Mouse (Mus musculus): ENCODE measurements around the gene Gm10570. TPM values are rescaled to one million over a fixed set of nuclear protein-coding genes. Genes with fewer than 3 reads are reported as not detected.
A peak's percentile ranks its signal among the peaks of the same experiment; 100 is the strongest.

Gene Gm10570
- polyA plus RNA-seq, 1 experiment from 2014 or later = 0.73 TPM

GRCm38 (mm10) chr4:130276573-130277176 is 31.8 kb downstream of the Gm10570 start:
- Histone ChIP-seq H3K4me1 (replicated peaks) (peaks cover 31% of the 10 kb centered on the region), H3K9ac (0 out of 2 replicates have a peak overlapping the region, but pooled peaks have one; percentile 13), H3K4me3 (no peak overlapping the region), H3K4me2 (no peak overlapping the region), H3K36me3 (no peaks in the 10 kb centered on the region), H3K27me3 (0 out of 2 replicates have a peak, but pooled peaks cover 6% of the 10 kb centered on the region), H3K9me3 (no peaks in the 10 kb centered on the region), H3K27ac (no peak overlapping the region)
- ATAC-seq (ENCODE audit: low FRiP score) = no peak
- 66% methylated on average over 7 of the region's 7 CpGs for WGBS

DNA sequence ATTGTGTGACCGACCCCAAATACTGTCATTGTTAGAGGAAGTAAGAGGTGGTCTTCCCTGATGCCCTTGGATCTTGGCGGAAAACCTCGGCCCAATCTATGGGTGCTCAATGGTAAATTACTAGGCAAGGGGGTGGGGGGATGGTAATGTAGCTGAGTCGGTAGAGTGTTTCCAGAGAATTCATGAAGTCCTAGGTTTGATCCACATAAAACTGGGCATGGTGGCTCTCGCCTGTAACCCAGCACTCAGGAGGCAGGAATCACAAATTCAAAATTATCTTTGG is 32.7 kb downstream of the Gm10570 start:
- no peak for ATAC-seq (ENCODE audit: low FRiP score)
- peak overlapping the region; percentile 75 for H3K4me2 ChIP-seq
- H3K27ac ChIP-seq = peak overlapping the region; percentile 98
- 44% methylated on average over 5 of the region's 5 CpGs for WGBS
- H3K9ac ChIP-seq = peak overlapping the region; percentile 94
- peaks cover 34% of the 10 kb centered on the region for H3K4me1 ChIP-seq (replicated peaks)
- no peaks in the 10 kb centered on the region for H3K9me3 ChIP-seq
- H3K36me3 ChIP-seq = no peaks in the 10 kb centered on the region
- H3K27me3 ChIP-seq = 0 out of 2 replicates have a peak, but pooled peaks cover 6% of the 10 kb centered on the region
- peak overlapping the region; percentile 72 for H3K4me3 ChIP-seq

GRCm38 (mm10) chr4:130275016-130275822 is 33.3 kb downstream of the Gm10570 start:
- Histone ChIP-seq H3K4me2 (peak overlapping the region; percentile 75), H3K27ac (peak overlapping the region; percentile 98), H3K9ac (peak overlapping the region; percentile 94), H3K9me3 (no peaks in the 10 kb centered on the region), H3K36me3 (no peaks in the 10 kb centered on the region), H3K4me3 (peak overlapping the region; percentile 72), H3K27me3 (0 out of 2 replicates have a peak, but pooled peaks cover 4% of the 10 kb centered on the region), H3K4me1 (replicated peaks) (peaks cover 37% of the 10 kb centered on the region)
- 1% methylated on average over 62 of the region's 62 CpGs for WGBS
- ATAC-seq (ENCODE audit: low FRiP score) = peak; percentile 49

- peak overlapping the region; percentile 75 for H3K4me2 ChIP-seq
- H3K9me3 ChIP-seq = no peaks in the 10 kb centered on the region
- no peaks in the 10 kb centered on the region for H3K36me3 ChIP-seq
- peaks cover 37% of the 10 kb centered on the region for H3K4me1 ChIP-seq (replicated peaks)
- WGBS = under 1% methylated on average over 28 of the region's 29 CpGs
- ATAC-seq (ENCODE audit: low FRiP score) = peak; percentile 76
- H3K9ac ChIP-seq = peak overlapping the region; percentile 94
- H3K4me3 ChIP-seq = peak overlapping the region; percentile 72
- H3K27me3 ChIP-seq = 0 out of 2 replicates have a peak, but pooled peaks cover 4% of the 10 kb centered on the region
- H3K27ac ChIP-seq = peak overlapping the region; percentile 98
These were observed 34.0 kb downstream of the Gm10570 start for GRCm38 (mm10) chr4:130274346-130275015.

DNA sequence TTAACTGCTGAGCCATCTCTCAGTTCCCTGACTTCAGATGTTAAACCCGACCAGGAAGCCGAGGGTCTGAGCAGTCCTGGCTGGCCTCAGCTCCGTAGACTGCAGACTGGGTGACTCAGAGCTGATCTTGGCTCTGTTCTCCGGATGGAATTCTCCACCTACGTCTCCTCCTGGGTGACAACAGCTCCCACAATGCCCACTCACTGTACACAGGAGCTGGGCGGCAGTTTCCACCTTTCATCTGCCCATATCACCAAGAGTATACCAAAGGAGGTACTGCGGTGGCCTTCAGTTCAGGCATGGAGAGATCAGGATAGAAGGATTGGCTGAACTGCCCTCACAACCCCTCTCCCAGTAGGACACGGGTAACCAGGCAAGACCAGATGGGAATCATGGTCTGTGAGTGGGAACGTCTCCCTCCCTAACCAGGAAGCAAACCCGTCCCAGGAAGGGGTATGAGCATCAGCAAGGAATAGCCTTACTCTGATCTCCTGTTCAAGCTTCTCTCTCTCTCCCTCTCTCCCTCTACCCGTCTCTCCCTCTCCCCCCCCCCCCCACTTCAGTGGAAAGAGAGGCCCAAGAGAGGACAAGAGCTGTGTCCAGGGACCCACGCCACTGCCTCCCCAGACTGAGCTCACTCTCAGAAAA is 34.7 kb downstream of the Gm10570 start:
- H3K27me3 ChIP-seq = 0 out of 2 replicates have a peak, but pooled peaks cover 4% of the 10 kb centered on the region
- H3K9me3 ChIP-seq = no peaks in the 10 kb centered on the region
- WGBS = 3% methylated on average over 11 of the region's 12 CpGs
- peak overlapping the region; percentile 94 for H3K9ac ChIP-seq
- peak overlapping the region; percentile 72 for H3K4me3 ChIP-seq
- H3K36me3 ChIP-seq = no peaks in the 10 kb centered on the region
- H3K27ac ChIP-seq = peak overlapping the region; percentile 98
- 0 out of 2 replicates have a peak, but pooled peaks have one; percentile 9 for ATAC-seq (ENCODE audit: low FRiP score)
- H3K4me1 ChIP-seq (replicated peaks) = peaks cover 37% of the 10 kb centered on the region
- H3K4me2 ChIP-seq = peak overlapping the region; percentile 75

- no peak for ATAC-seq (ENCODE audit: low FRiP score)
- Histone ChIP-seq H3K4me3 (no peak overlapping the region), H3K4me2 (no peak overlapping the region), H3K27ac (no peak overlapping the region; the same call in 1 of the 2 replicates), H3K27me3 (no peaks in the 10 kb centered on the region), H3K9ac (no peak overlapping the region), H3K4me1 (replicated peaks) (peaks cover 48% of the 10 kb centered on the region), H3K36me3 (no peaks in the 10 kb centered on the region), H3K9me3 (no peaks in the 10 kb centered on the region)
- WGBS = 89% methylated on average over 6 of the region's 6 CpGs
These were observed 37.7 kb downstream of the Gm10570 start for GRCm38 (mm10) chr4:130270611-130271347.

GRCm38 (mm10) chr4:130270089-130270488 is 38.4 kb downstream of the Gm10570 start:
- H3K27ac ChIP-seq = no peak overlapping the region
- no peaks in the 10 kb centered on the region for H3K36me3 ChIP-seq
- peaks cover 49% of the 10 kb centered on the region for H3K4me1 ChIP-seq (replicated peaks)
- H3K9me3 ChIP-seq = no peaks in the 10 kb centered on the region
- H3K9ac ChIP-seq = no peak overlapping the region
- no peak overlapping the region for H3K4me3 ChIP-seq
- WGBS = 77% methylated on average over 8 of the region's 8 CpGs
- H3K27me3 ChIP-seq = no peaks in the 10 kb centered on the region
- ATAC-seq (ENCODE audit: low FRiP score) = no peak
- H3K4me2 ChIP-seq = no peak overlapping the region

- peaks cover 58% of the 10 kb centered on the region for H3K4me1 ChIP-seq (replicated peaks)
- no peak overlapping the region for H3K4me2 ChIP-seq
- H3K36me3 ChIP-seq = peaks cover 6% of the 10 kb centered on the region
- no peak for ATAC-seq (ENCODE audit: low FRiP score)
- no peaks in the 10 kb centered on the region for H3K27me3 ChIP-seq
- no peak overlapping the region for H3K4me3 ChIP-seq
- H3K9ac ChIP-seq = no peak overlapping the region
- 91% methylated on average over 10 of the region's 10 CpGs for WGBS
- 0 out of 2 replicates have a peak overlapping the region, but pooled peaks have one; percentile 5 for H3K27ac ChIP-seq
- no peaks in the 10 kb centered on the region for H3K9me3 ChIP-seq
These were observed 39.7 kb downstream of the Gm10570 start for GRCm38 (mm10) chr4:130268736-130269135.

GRCm38 (mm10) chr4:130267069-130267468 is 41.4 kb downstream of the Gm10570 start:
- Histone ChIP-seq H3K9ac (no peak overlapping the region), H3K9me3 (no peaks in the 10 kb centered on the region), H3K36me3 (peaks cover 22% of the 10 kb centered on the region), H3K4me1 (replicated peaks) (peaks cover 41% of the 10 kb centered on the region), H3K4me3 (no peak overlapping the region), H3K4me2 (no peak overlapping the region), H3K27me3 (no peaks in the 10 kb centered on the region), H3K27ac (no peak overlapping the region)
- WGBS = 89% methylated on average over 7 of the region's 7 CpGs
- ATAC-seq (ENCODE audit: low FRiP score) = no peak

DNA sequence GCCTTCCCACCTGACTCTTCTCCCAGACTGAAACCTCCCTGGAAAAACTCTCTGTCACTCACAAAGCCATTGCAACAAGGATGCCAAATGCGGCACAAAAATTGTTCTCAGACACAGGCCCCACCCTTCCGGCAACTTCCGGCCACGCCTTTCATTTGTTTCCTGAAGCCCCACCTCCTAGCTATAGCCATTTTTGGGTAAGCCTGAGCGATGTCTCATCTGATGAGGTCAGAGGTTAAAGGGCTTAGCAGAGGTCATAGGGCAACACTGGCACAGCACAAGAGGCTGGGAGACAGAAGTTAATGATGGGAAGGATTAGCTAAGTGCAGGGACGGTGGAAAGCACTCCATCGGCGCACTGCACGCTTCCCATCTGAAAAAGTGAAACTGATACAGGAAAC is 41.9 kb downstream of the Gm10570 start:
- WGBS = 68% methylated on average over 9 of the region's 9 CpGs
- Histone ChIP-seq H3K4me1 (replicated peaks) (peaks cover 37% of the 10 kb centered on the region), H3K9me3 (no peaks in the 10 kb centered on the region), H3K9ac (no peak overlapping the region), H3K27ac (no peak overlapping the region), H3K4me3 (no peak overlapping the region), H3K27me3 (no peaks in the 10 kb centered on the region), H3K36me3 (peaks cover 27% of the 10 kb centered on the region), H3K4me2 (no peak overlapping the region)
- ATAC-seq (ENCODE audit: low FRiP score) = no peak

DNA sequence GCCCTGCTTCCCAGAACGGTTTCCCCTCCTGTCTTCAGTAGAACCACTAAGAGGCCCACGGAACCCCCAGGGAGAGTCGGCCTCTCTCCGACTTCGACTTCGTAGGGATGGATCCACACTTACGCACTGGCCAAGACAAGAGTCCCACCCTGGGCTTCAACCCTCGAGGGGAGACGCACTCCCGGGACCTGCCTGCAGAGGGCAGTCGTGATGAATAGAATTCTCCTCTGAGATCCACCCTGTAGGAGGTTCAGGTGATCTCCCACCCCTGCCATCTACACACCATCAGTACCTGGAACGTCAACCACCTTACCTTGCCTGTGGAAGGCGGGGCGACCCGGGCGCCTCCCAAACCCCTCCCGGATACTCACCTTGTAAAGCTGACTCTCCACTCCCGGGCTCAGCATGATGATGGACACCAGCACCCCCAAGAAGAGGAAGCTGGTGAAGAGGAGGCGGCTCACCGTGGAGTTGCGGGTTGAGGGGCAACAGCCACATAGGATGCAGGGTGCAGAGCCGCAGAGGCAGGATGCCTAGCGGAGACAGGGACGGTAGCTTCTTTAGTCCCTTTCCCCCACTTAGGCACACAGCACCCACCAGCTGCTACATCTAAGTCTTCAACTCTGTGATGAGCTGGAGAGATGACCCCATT is 43.6 kb downstream of the Gm10570 start:
- Histone ChIP-seq H3K4me3 (no peak overlapping the region), H3K27ac (no peak overlapping the region), H3K36me3 (peaks cover 40% of the 10 kb centered on the region), H3K27me3 (no peaks in the 10 kb centered on the region), H3K9ac (no peak overlapping the region), H3K9me3 (no peaks in the 10 kb centered on the region), H3K4me2 (no peak overlapping the region), H3K4me1 (replicated peaks) (peaks cover 32% of the 10 kb centered on the region)
- 25% methylated on average over 24 of the region's 24 CpGs for WGBS
- no peak for ATAC-seq (ENCODE audit: low FRiP score)
